Mouse (Mus musculus) stomach, postnatal 0 days (tissue): Measurements from ENCODE around the gene Zfp324. TPM values are rescaled to one million over a fixed set of nuclear protein-coding genes. Genes with fewer than 3 reads are reported as not detected.

Experiments
- ATAC-seq: fragments of 200-750 bp; cut with Nextera tagmentation; 2 replicates; pipeline ENCODE4 v1.8.0; 2017; ENCODE audit not compliant: low FRiP score, low TSS enrichment
- DNase-seq: peaks from one replicate; pipeline ENCODE4 v3.0.0-alpha.2; 2016; ENCODE audit warnings: low spot score
- H3K27ac ChIP-seq: fragments of 300-500 bp; sonication (generic); replicated peaks from 2 replicates; pipeline ENCODE4 v1.5.1; 2014; ENCODE audit warnings: mild to moderate bottlenecking, control low read depth
- H3K27me3 ChIP-seq: fragments of 300-500 bp; sonication (generic); 2 replicates; pipeline ENCODE4 v1.6.1; 2014; ENCODE audit warnings: low read length; ENCODE audit not compliant: control insufficient read depth, insufficient read depth
- H3K36me3 ChIP-seq: fragments of 300-500 bp; sonication (generic); 2 replicates; pipeline ENCODE4 v1.6.1; 2014; ENCODE audit warnings: low read length, mixed read lengths; ENCODE audit not compliant: control insufficient read depth, insufficient read depth
- H3K4me1 ChIP-seq: fragments of 300-500 bp; sonication (generic); replicated peaks from 2 replicates; pipeline ENCODE4 v1.6.1; 2014; ENCODE audit warnings: antibody characterized with exemption; ENCODE audit not compliant: control insufficient read depth, insufficient read depth
- H3K4me2 ChIP-seq: fragments of 300-500 bp; sonication (generic); replicated peaks from 2 replicates; pipeline ENCODE4 v1.6.1; 2014; ENCODE audit warnings: low read depth, mild to moderate bottlenecking, control low read depth, moderate library complexity
- H3K4me3 ChIP-seq: fragments of 300-500 bp; sonication (generic); 2 replicates; pipeline ENCODE4 v1.5.1; 2014; ENCODE audit warnings: low read depth, low read length, control low read depth
- H3K9ac ChIP-seq: fragments of 300-500 bp; sonication (generic); 2 replicates; pipeline ENCODE4 v1.6.1; 2014; ENCODE audit warnings: mild to moderate bottlenecking, low read length, control low read depth, mixed read lengths
- H3K9me3 ChIP-seq: fragments of 300-500 bp; sonication (generic); 2 replicates; pipeline ENCODE4 v1.6.1; 2016; ENCODE audit warnings: low read length; ENCODE audit not compliant: control insufficient read depth
- CTCF ChIP-seq: IDR thresholded peaks from 2 replicates; pipeline ENCODE4 v1.5.1; 2016; ENCODE audit warnings: antibody characterized with exemption, low read depth, mild to moderate bottlenecking, moderate library complexity
- EP300 ChIP-seq: optimal IDR thresholded peaks from 2 replicates; pipeline ENCODE3; 2016; ENCODE audit warnings: antibody characterized with exemption
- WGBS: fragments of 180-500 bp; shearing (Covaris S2); extraction: QIAGEN DNeasy Blood & Tissue Kit; methylation state at CpG from one replicate; pipeline ENCODE4 v1.1.7; 2014; 5-methylcytosine and 5-hydroxymethylcytosine counted together
- polyA plus RNA-seq: library from polyadenylated mRNA; unstranded; fragments of >200 nt; fragmentation: Nextera tagmentation; extraction: Ambion mirVana; gene quantifications from 2 replicates; pipeline ENCODE4 v1.2.1, GENCODE M21; 2015

The Zfp324 gene
- polyA plus RNA-seq, 1 experiment from 2014 or later = 4.4 TPM

DNA sequence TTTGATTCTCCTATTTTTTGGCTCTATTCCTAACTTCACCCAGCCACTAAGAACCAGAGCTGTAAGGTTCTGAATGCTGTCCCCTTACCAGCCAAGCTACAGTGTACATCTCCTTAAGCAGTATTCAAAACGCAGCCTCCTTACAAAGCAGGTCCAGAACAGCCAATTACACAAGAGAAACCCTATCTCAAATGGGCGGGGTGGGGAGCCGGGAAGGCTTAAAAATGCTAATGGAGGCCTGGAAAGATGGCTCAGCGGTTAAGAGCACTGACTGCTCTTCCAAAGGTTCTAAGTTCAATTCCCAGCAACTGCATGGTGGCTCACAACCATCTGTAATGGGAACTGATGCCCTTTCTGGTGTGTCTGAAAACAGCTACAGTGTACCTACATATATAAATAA, 5.9 kb upstream of the Zfp324 start:
- TF ChIP-seq EP300 = no peak
- no peak for TF ChIP-seq CTCF
- DNase-seq (no peak), ATAC-seq (no peak)
- H3K9me3 ChIP-seq = no peaks in the 10 kb centered on the region
- H3K27ac ChIP-seq = no peak overlapping the region
- no peak overlapping the region for H3K4me2 ChIP-seq
- H3K4me3 ChIP-seq = no peak overlapping the region
- no peaks in the 10 kb centered on the region for H3K36me3 ChIP-seq
- WGBS = 27% methylated on average over 4 of the region's 4 CpGs
- no peaks in the 10 kb centered on the region for H3K27me3 ChIP-seq
- no peaks in the 10 kb centered on the region for H3K4me1 ChIP-seq
- no peak overlapping the region for H3K9ac ChIP-seq

- Histone ChIP-seq H3K27me3 (no peaks in the 10 kb centered on the region), H3K9ac (peak overlapping the region; percentile 51), H3K4me2 (peak overlapping the region; percentile 59), H3K27ac (peak overlapping the region; percentile 65), H3K4me1 (no peaks in the 10 kb centered on the region), H3K4me3 (peak overlapping the region; percentile 37), H3K36me3 (no peaks in the 10 kb centered on the region), H3K9me3 (no peaks in the 10 kb centered on the region)
- TF ChIP-seq CTCF (no peak), EP300 (no peak)
- 2% methylated on average over 29 of the region's 29 CpGs for whole genome bisulfite sequencing
- ATAC-seq = peak; percentile 77
- peak; percentile 65 for DNase-seq
Observed at GRCm38 (mm10) chr7:12961511-12962141, 4.0 kb upstream of the Zfp324 start.

GRCm38 (mm10) chr7:12966104-12966845, 637 bp downstream of the Zfp324 start:
- Histone ChIP-seq H3K9me3 (no peaks in the 10 kb centered on the region), H3K4me1 (no peaks in the 10 kb centered on the region), H3K9ac (peak overlapping the region; percentile 84), H3K36me3 (peaks cover 21% of the 10 kb centered on the region), H3K27me3 (no peaks in the 10 kb centered on the region), H3K4me2 (peak overlapping the region; percentile 95), H3K4me3 (peak overlapping the region; percentile 91), H3K27ac (peak overlapping the region; percentile 86)
- TF ChIP-seq EP300 (no peak), CTCF (no peak)
- WGBS = under 1% methylated on average over 26 of the region's 29 CpGs
- ATAC-seq (peak; percentile 57), DNase-seq (peak; percentile 76)

GRCm38 (mm10) chr7:12970906-12971305, 5.3 kb downstream of the Zfp324 start:
- Histone ChIP-seq H3K4me2 (no peak overlapping the region), H3K9ac (no peak overlapping the region), H3K27me3 (no peaks in the 10 kb centered on the region), H3K4me1 (no peaks in the 10 kb centered on the region), H3K9me3 (no peaks in the 10 kb centered on the region), H3K4me3 (no peak overlapping the region), H3K27ac (no peak overlapping the region), H3K36me3 (peaks cover 27% of the 10 kb centered on the region)
- TF ChIP-seq CTCF (no peak), EP300 (no peak)
- 94% methylated on average over 25 of the region's 25 CpGs for WGBS
- ATAC-seq (no peak), DNase-seq (no peak)

- peak within 1 kb of the TSS; percentile 89 for H3K27ac ChIP-seq
- no peaks in the 10 kb centered on the region for H3K27me3 ChIP-seq
- no peaks in the 10 kb centered on the region for H3K9me3 ChIP-seq
- peak within 1 kb of the TSS; percentile 66 for H3K4me2 ChIP-seq
- H3K9ac ChIP-seq = peak within 1 kb of the TSS; percentile 70
- ATAC-seq (peak; percentile 99), DNase-seq (peak; percentile 99)
- under 1% methylated on average over 49 of the region's 49 CpGs for WGBS
- H3K4me1 ChIP-seq = no peaks in the 10 kb centered on the region
- TF ChIP-seq CTCF (0 out of 2 replicates have a peak, but pooled peaks have one; percentile 3), EP300 (no peak)
- peak within 1 kb of the TSS; percentile 66 for H3K4me3 ChIP-seq
- no peaks in the 10 kb centered on the region; the same call in 1 of the 2 replicates for H3K36me3 ChIP-seq
Observed at GRCm38 (mm10) chr7:12977682-12978389, 12.2 kb downstream of the Zfp324 start, which contains the start of gene Zfp446. Gene Zfp446, plus strand, starts transcription at chr7:12977848.
